Mouse (Mus musculus) spleen, adult 18-20 months (tissue): ENCODE data around the gene Actl10.

Source experiments
- DNase-seq, 2 experiments: peaks; one replicate each; pipeline ENCODE4 v3.0.0; 2022; ENCODE audit warnings: mixed read lengths in 2 of 2

Actl10 gene

GRCm38 (mm10) chr2:154583906-154584872 lies 32.6 kb downstream of the Actl10 start:
- no peak for DNase-seq

GRCm38 (mm10) chr2:154584931-154585601 lies 33.5 kb downstream of the Actl10 start:
- DNase-seq = no peak

- peak in 1 of 2 experiments; percentile 23 for DNase-seq
Measured at GRCm38 (mm10) chr2:154586405-154586804, 34.8 kb downstream of the Actl10 start.

DNA sequence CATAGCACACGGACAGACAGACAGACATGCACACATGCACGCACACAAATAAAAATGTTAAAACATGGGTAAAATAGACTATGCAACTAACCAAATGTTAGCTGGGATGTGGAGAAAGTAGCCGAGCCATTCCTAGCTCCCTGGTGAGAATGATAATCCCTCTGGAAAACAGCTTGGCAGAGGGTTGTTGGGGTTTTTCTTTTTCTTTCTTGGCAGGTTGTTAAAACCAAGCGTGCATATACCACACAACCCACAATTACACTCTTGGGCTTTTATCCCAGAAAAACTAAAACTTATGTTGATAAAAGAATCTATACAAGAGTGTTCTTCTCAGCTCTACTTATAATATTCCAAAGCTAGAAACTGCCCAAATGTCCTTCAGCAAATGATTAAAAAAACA lies 37.5 kb downstream of the Actl10 start:
- no peak for DNase-seq

DNA sequence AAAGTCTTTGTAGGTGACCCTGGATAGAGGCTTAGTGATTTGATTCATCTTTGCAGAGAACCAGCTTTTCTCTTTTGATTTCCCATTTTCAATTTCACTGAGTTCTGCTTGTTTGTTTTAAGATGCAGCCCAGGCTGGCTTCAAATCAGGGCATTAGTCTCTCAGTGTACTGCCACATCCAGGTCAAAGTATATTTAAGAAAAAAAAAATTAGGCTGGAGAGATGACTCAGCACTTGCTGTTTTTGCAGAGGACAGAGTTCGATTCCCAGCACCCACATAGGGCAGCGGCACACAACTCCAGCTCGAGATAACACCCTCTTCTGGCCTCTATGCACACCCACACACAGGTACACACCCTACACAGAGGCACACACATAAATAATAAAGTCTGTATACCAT lies 39.7 kb downstream of the Actl10 start:
- DNase-seq = no peak

DNA sequence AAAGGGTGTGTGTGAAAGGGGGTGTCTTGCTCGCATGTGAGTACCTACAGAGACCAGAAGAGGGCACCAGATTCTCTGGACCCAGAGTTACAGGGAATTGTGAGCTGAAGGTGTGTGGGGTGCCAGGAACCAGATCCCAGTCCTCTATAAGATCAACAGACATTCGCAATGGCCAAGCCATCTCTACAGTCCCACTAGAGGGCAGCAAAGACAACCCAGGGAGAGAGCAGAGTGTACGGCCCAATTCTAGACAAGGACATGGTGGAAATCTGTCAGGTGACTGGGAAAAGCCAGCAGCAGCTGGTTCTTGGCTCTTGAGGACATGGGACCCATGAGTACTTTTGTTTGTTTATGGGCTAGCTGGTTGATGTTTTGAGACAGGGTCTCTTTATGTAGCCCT lies 41.4 kb downstream of the Actl10 start:
- peak in 1 of 2 experiments; percentile 51 for DNase-seq

- DNase-seq = no peak
Measured at GRCm38 (mm10) chr2:154595775-154596174, 44.2 kb downstream of the Actl10 start.

- DNase-seq = peak in 1 of 2 experiments; percentile 18
Measured at GRCm38 (mm10) chr2:154597399-154597798, 45.8 kb downstream of the Actl10 start.

GRCm38 (mm10) chr2:154600586-154600985 lies 49.0 kb downstream of the Actl10 start:
- no peak for DNase-seq

- no peak for DNase-seq
Measured at GRCm38 (mm10) chr2:154601324-154601723, 49.7 kb downstream of the Actl10 start.
